Mouse (Mus musculus) urinary bladder, adult 2 months (tissue): ENCODE results near the gene Klhl30. TPM values are rescaled to one million over a fixed set of nuclear protein-coding genes. Genes with fewer than 3 reads are reported as not detected.

Experiments
- DNase-seq: peaks from one replicate; pipeline ENCODE4 v3.0.0; 2022; ENCODE audit warnings: low spot score
- polyA plus RNA-seq: library from polyadenylated mRNA; depleted of rRNA; stranded (reverse); fragments of >200 nt; gene quantifications from 2 replicates; pipeline ENCODE4 v1.2.3, GENCODE M21; 2012; rRNA removed

The Klhl30 gene
- 3.4 and 3.8 TPM in 2 replicates for polyA plus RNA-seq

GRCm38 (mm10) chr1:91350841-91351240 lies at the start of gene Klhl30:
TSS of gene Klhl30 (plus strand) at chr1:91351016.
- DNase-seq = no peak

- DNase-seq = no peak
These were observed 49.5 kb upstream of the Klhl30 start for GRCm38 (mm10) chr1:91301206-91301920.

DNA sequence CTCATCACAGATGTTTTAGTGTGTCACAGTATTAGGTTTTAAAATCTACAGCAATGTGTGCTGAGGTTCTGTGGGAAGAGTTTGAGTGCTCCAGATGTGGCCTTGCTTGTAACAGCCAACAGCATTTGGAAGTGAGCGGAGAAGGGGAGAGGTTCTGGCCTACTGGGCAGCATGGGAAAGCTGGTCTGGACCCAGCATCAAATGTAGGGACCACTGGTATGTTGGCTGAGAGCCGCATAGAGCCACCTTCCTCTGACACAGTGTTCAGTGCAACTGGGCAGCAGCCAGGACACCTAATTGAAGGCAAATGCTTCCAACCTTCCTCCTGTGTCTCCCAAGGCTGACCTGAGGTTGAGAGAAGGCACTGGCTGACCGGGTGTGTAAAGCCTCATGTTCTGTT lies 48.8 kb upstream of the Klhl30 start:
- no peak for DNase-seq

DNA sequence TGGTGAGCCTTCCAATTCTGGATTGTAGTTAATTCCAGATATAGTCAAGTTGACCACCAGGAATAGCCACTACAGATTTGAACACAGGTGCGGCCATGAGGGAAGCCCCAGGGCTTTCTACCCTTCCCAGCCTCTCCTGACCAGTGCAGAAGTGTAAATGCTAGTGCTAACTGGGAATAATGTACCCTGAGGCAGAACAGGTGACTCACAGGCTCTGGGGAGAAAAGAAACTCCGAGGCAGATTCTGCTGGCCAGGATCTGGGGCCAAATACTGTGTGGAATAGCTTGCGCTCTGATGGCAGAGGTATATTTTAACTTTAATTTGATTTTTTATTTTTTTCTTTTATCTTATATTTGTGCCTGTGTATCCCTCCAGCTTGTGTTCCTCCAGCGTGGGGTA lies 46.2 kb upstream of the Klhl30 start:
- DNase-seq = no peak

- DNase-seq = no peak
These were observed 41.3 kb upstream of the Klhl30 start for GRCm38 (mm10) chr1:91309366-91310085.

DNA sequence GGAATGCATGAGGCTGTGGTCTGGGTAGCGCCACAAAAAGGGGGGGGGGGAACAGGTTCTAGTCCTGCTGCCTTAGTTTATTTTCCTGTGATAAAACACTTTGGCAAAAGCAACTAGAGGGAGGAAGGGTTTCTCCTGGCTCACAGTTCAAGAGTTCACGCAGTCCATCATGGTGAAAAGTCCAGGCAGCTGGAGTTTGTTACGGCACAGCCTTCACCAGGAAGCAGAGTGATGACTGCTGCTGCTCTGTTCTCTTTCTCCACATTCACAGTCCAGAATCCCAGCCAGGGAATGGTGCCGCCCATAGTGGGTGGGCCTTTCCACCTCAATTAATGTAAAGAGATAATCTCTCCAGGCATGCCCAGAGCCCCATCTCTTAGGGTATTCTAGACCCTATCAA lies 38.5 kb upstream of the Klhl30 start:
- DNase-seq = no peak

DNA sequence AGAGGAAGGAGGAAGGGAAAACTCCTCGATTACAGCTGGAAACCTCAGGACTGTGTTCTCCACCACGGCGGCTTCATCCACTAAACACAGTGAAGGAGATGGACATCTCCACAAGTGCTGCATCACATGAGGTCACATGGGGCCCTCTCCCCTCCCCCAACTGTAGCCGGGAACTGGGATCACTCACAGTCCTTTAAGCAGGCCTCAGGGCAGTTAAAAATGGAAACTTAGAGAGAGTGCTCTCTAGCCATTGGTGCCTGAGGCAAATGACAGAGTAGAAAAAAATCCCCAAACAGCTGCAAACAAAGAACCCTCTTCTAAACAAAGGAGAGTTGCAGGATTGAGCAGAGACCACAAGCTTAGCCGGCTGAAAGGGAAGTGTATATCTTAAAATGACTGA lies 37.6 kb upstream of the Klhl30 start:
- DNase-seq = no peak

- DNase-seq = no peak
These were observed 33.2 kb upstream of the Klhl30 start for GRCm38 (mm10) chr1:91317656-91318055.

DNA sequence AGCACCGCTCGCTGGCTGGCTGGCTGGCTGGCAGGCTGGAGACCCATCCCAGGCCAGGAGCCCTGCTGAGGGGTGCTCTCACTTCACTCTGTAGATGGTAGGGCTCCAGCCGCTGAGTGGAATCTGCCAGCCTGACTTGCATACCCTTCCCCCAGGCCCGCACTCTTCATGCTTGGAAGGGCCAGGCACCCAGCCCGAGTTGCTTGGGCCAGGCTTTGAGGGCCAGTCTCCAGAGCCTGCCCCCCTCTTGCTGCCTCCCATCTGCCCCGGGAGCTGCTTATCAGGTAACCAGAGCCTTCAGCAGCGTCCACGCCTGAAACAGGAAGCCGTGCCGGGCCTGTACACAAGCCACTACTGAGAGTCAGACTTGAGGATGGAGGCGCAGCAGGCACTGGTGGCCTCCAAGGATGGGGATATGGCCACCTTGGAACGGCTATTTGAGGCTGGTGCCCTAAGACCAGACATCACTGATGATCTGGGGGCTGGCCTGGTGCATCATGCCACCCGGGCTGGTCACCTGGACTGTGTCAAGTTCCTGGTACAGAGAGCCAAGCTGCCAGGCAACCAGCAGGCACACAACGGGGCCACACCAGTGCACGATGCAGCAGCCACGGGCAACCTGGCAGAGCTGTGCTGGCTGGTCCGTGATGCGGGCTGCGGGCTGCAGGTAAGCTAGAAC lies 28.9 kb upstream of the Klhl30 start, which contains the start of gene Espnl:
TSS of gene Espnl (plus strand) at position 316 of the 679 bp plus-strand sequence.
- no peak for DNase-seq

- no peak for DNase-seq
These were observed 26.2 kb upstream of the Klhl30 start for GRCm38 (mm10) chr1:91324646-91325045.

DNA sequence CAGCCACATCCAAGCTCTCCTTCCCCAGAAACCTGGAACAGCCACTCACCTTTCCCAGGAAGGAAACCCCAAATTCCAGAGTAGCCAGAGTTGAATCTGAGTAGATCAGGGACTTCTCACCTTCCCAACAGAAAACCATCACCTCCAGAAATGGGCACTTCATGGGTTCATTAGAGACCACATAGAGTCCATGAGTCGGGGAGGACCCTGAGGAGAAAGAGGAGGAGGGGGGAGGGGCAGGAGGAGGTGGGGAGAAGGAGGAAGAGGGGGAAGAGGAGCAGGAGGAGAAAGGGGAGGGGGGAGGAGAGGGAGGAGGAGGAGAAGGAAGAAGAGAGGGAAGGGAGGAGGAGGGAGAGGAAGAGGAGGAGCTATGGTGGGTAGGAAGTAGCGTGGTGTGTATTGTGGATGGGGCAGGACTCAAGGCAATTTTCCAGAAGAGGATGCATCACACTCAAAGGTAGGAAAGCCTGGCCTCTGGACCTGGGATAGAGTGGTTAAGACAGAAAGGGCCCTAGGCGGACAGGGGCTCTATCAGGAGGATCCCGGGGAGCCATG lies 25.3 kb upstream of the Klhl30 start:
- DNase-seq = no peak

DNA sequence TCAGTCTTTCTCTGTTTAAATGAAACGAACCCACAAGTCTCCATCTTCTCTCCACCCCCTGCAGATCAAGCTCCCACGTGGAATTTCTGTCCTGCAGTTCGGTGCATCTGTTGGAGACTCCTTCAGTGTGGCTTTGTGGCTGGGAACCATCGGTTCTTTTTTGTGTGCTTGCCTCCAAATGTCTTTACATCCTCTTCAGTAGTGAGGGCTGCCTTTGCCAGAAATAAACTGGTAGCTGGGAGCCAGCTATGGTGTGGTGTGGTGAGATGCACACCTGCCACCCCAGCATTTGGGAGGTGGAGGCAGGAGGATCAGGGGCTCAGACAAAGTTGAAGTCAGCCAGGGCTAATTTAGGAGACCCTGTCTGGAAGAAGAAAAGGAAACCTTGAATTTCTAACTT lies 18.7 kb upstream of the Klhl30 start:
- no peak for DNase-seq

DNA sequence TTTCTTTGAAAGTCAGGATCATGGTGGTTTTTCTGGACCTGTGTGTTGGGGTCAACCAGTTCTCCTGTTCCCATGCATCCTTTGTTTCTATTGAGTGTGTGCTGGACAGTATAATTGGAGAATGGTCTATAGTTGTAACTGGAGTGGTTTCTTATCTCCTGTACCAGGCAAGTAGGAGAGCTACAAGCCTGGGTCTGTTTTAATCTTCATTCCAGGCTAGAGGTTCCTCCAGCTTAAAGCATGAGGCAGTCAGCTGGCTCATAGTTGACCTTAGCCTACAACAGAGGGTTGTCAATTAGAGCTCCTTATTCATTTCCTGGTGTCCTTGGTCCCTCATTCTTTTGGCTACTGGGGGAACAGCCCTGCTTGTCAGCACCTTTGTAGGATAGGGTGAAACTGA lies 17.2 kb upstream of the Klhl30 start:
- DNase-seq = no peak

DNA sequence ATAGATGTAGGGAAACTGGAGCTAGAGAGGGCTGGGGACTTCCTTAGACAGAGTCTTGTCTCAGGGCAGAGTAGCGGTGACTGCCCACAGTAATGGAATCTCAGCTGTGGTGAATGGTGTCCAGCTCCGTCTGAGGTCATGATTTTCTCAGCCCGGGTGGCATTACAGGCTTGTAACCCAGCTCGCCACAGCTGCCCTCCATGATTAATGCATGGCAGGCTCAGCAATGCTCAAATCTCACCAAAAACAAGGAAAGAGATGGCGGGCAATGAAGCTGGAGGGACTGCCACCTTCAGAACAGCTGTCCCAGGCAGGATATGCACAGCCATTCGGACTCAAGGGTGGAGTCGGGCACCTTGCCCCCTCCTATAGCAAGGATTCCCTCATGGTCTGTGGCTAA lies 13.5 kb upstream of the Klhl30 start:
- DNase-seq = no peak

GRCm38 (mm10) chr1:91344001-91344400 lies 6.8 kb upstream of the Klhl30 start:
- no peak for DNase-seq

GRCm38 (mm10) chr1:91344921-91345685 lies 5.7 kb upstream of the Klhl30 start:
- DNase-seq = no peak

DNA sequence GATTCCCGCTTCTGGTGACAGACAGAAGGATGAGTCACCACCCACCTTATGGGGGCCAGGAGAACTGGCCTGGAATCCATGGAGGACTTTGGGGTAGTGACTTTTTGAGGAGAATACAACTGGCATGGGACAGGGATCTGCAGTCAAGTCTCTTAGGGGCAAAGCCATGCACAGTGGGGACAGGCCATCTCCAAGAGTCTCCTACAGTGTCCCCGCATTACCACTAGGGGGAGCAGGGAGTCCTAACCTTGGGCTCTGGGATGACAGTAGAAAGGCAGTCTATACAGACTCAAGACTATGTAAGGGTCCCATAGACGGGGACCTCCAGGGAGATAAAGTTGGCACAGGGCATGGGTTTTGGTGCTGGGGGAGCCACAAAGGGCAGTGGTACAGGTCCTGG lies 3.9 kb upstream of the Klhl30 start:
- no peak for DNase-seq

GRCm38 (mm10) chr1:91351249-91351648 lies 433 bp downstream of the Klhl30 start:
- no peak for DNase-seq

- no peak for DNase-seq
These were observed 1.5 kb downstream of the Klhl30 start for GRCm38 (mm10) chr1:91352277-91352676.

DNA sequence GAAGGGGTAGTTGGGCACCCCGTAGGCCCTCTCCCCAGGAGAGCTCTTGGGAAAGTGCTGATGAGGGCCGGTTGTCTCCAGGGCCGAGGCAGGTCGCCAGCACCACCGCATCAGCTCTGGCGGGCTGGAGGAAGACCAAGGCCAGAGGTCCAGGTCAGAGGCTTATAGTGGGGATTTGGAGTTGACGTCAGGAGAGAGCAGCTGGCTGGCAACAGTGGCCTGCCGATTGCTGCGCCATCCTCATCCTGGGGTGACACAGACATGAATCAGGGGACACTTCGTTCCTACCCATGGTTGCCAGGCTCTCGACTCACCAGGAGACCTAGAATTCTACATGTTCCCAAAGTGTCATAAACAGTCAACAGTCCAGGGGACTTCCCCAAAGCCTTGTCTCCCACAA lies 5.3 kb downstream of the Klhl30 start:
- DNase-seq = no peak

GRCm38 (mm10) chr1:91362113-91362512 lies 11.3 kb downstream of the Klhl30 start:
- no peak for DNase-seq
